Mouse (Mus musculus) midbrain, embryonic 15.5 days (tissue): ENCODE data around the gene Kcnk16. TPM values are rescaled to one million over a fixed set of nuclear protein-coding genes. Genes with fewer than 3 reads are reported as not detected.

Source experiments
- ATAC-seq: fragments of 200-750 bp; cut with Nextera tagmentation; replicated peaks from 2 replicates; pipeline ENCODE4 v1.8.0; 2017; ENCODE audit warnings: moderate TSS enrichment
- H3K27ac ChIP-seq: fragments of 300-500 bp; sonication (generic); 2 replicates; pipeline ENCODE4 v1.5.1; 2015; ENCODE audit warnings: mild to moderate bottlenecking, inconsistent platforms
- H3K27me3 ChIP-seq: fragments of 300-500 bp; sonication (generic); replicated peaks from 2 replicates; pipeline ENCODE4 v1.6.1; 2015; ENCODE audit warnings: inconsistent platforms
- H3K36me3 ChIP-seq: fragments of 300-500 bp; sonication (generic); replicated peaks from 2 replicates; pipeline ENCODE4 v1.6.1; 2015; ENCODE audit warnings: inconsistent platforms
- H3K4me1 ChIP-seq: fragments of 300-500 bp; sonication (generic); 2 replicates; pipeline ENCODE4 v1.6.1; 2015; ENCODE audit warnings: inconsistent platforms
- H3K4me2 ChIP-seq: fragments of 300-500 bp; sonication (generic); 2 replicates; pipeline ENCODE4 v1.6.1; 2015; ENCODE audit warnings: inconsistent platforms, mild to moderate bottlenecking, moderate library complexity
- H3K4me3 ChIP-seq: fragments of 300-500 bp; sonication (generic); 2 replicates; pipeline ENCODE4 v1.5.1; 2015; ENCODE audit warnings: mild to moderate bottlenecking, inconsistent platforms
- H3K9ac ChIP-seq: fragments of 300-500 bp; sonication (generic); 2 replicates; pipeline ENCODE4 v1.6.1; 2015; ENCODE audit warnings: mild to moderate bottlenecking, inconsistent platforms
- H3K9me3 ChIP-seq: fragments of 300-500 bp; sonication (generic); 2 replicates; pipeline ENCODE4 v1.6.1; 2016; ENCODE audit warnings: inconsistent platforms
- WGBS: fragments of 180-500 bp; shearing (Covaris S2); methylation state at CpG from one replicate; pipeline ENCODE4 v1.1.7; 2015; ENCODE audit warnings: mixed read lengths; 5-methylcytosine and 5-hydroxymethylcytosine counted together
- polyA plus RNA-seq: library from polyadenylated mRNA; unstranded; fragments of >200 nt; fragmentation: Nextera tagmentation; extraction: Ambion mirVana; gene quantifications from 2 replicates; pipeline ENCODE4 v1.2.1, GENCODE M21; 2015

The Kcnk16 gene
- polyA plus RNA-seq, 1 experiment from 2014 or later, result not detected

GRCm38 (mm10) chr14:20211754-20212601 is 57.0 kb downstream of the Kcnk16 start:
- Histone ChIP-seq H3K36me3 (no peaks in the 10 kb centered on the region), H3K27ac (no peak overlapping the region), H3K27me3 (no peaks in the 10 kb centered on the region), H3K4me3 (no peak overlapping the region), H3K9ac (no peak overlapping the region), H3K4me1 (no peaks in the 10 kb centered on the region), H3K4me2 (no peak overlapping the region), H3K9me3 (no peaks in the 10 kb centered on the region)
- ATAC-seq, result no peak
- 29% methylated on average over 9 of the region's 9 CpGs for WGBS

Other genes starting within 250 kb of the Kcnk16 start
- 12.6 and 13.3 TPM in 2 replicates for gene Saysd1, start 130.7 kb downstream of the Kcnk16 start, polyA plus RNA-seq
- gene Kcnk5, start 87.4 kb downstream of the Kcnk16 start, polyA plus RNA-seq, result 1.1 and 1.3 TPM in 2 replicates
- gene Nudt13, start 25.5 kb upstream of the Kcnk16 start, polyA plus RNA-seq, result 16.7 and 18.5 TPM in 2 replicates
- 49.2 and 54.3 TPM in 2 replicates for gene Ecd, start 78.9 kb upstream of the Kcnk16 start, polyA plus RNA-seq
- 47.3 and 48.4 TPM in 2 replicates for gene Fam149b, start 79.0 kb upstream of the Kcnk16 start, polyA plus RNA-seq
- gene Dnajc9, start 119.7 kb upstream of the Kcnk16 start, polyA plus RNA-seq, result 130 and 134 TPM in 2 replicates
- gene Mrps16, start 124.4 kb upstream of the Kcnk16 start, polyA plus RNA-seq, result 57.0 and 60.5 TPM in 2 replicates
- gene Cfap70, start 183.0 kb upstream of the Kcnk16 start, polyA plus RNA-seq, result 0.72 and 1.7 TPM in 2 replicates
- 13.1 and 13.5 TPM in 2 replicates for gene Anxa7, start 210.9 kb upstream of the Kcnk16 start, polyA plus RNA-seq
- 0.39 and 0.40 TPM in 2 replicates for gene Mss51, start 227.7 kb upstream of the Kcnk16 start, polyA plus RNA-seq